Mouse (Mus musculus): ENCODE measurements at regions not wholly inside any gene's neighbourhood (a gene's known extent, or its start where the extent isn't known, plus 50 kb on each side); places are given as distances from the start of the nearest gene placed in this dataset.

- no peak for TF ChIP-seq CTCF (IDR thresholded peaks at IDR 0.05; ENCODE audit: low read depth, low read length)
- no peak for TF ChIP-seq EP300 (IDR thresholded peaks at IDR 0.05; ENCODE audit: insufficient read depth, low read depth, low read length)
- no peak for TF ChIP-seq POLR2A (IDR thresholded peaks at IDR 0.05; ENCODE audit: insufficient read depth, low read length)
Observed at GRCm38 (mm10) chr15:41162268-41162667, 1028.1 kb downstream of the 9330182O14Rik start.
